ENCODE assay signal across 20 mouse cellular contexts in genomic region chr16:34325161-34325560, GRCm38 (mm10).
A peak's percentile ranks its signal among the peaks of the same experiment; 100 is the strongest.
DNase-seq lines count a peak whose midpoint lies in the region; TF ChIP-seq lines count a peak whose summit lies in the region.
"Had no signal": no experiment of that assay in that cellular context is flagged by ENCODE, and none has a peak within 500 bp of the region (broad histone marks: within the 10 kb centered on the region; RNA-seq: fewer than 3 reads in every experiment).

No protein-coding gene starts in this region.

- H3K36me3 ChIP-seq in kidney, adult 2 months (ENCODE audit: control insufficient read depth, insufficient read depth, low read length) = no peaks in the 10 kb centered on the region
- H3K36me3 ChIP-seq: embryonic facial prominence, embryonic 12.5 days; embryonic facial prominence, embryonic 15.5 days; heart, embryonic 10.5 days; heart, embryonic 13.5 days had no signal

- no peak for TF ChIP-seq CTCF in kidney, adult 2 months (conservative IDR thresholded peaks at IDR 0.05; ENCODE audit: insufficient read depth, insufficient read length, low read depth, low read length)
- no peak for TF ChIP-seq CTCF in left cerebral cortex, adult 2 months (IDR thresholded peaks at IDR 0.05)

- H3K4me1 ChIP-seq in kidney, adult 2 months (ENCODE audit: control insufficient read depth, insufficient read depth, low read length) = peaks cover 23% of the 10 kb centered on the region

- no peaks in the 10 kb centered on the region for H3K27me3 ChIP-seq in kidney, adult 2 months (replicated peaks; ENCODE audit: control insufficient read depth, insufficient read depth, low read length)
- H3K27me3 ChIP-seq: embryonic facial prominence, embryonic 12.5 days; embryonic facial prominence, embryonic 15.5 days; heart, embryonic 13.5 days had no signal

- 72% methylated on average over 4 of the region's 4 CpGs for WGBS in kidney, adult 2 months

- no peak overlapping the region for H3K4me3 ChIP-seq in kidney, adult 2 months (ENCODE audit: insufficient read depth, low read depth, low read length)
- no peak overlapping the region for H3K4me3 ChIP-seq in left cerebral cortex, adult 2 months
- H3K4me3 ChIP-seq: embryonic facial prominence, embryonic 12.5 days; embryonic facial prominence, embryonic 15.5 days; heart, adult 2 months; heart, embryonic 10.5 days; heart, embryonic 13.5 days had no signal

- TF ChIP-seq POLR2A in kidney, adult 2 months (IDR thresholded peaks at IDR 0.05; ENCODE audit: low read depth, low read length) = no peak

- DNase-seq in cerebellum, postnatal 10 days = peak; percentile 28 to 33
- no peak for DNase-seq in cerebellum, adult 18-20 months
- peak; percentile 55 for DNase-seq in kidney, adult 2 months
- no peak for DNase-seq in kidney, postnatal 4 days
- DNase-seq in left cerebral cortex, adult 2 months (ENCODE audit: extremely low spot score in 1 of 2, low spot score in 2 of 2) = no peak
- DNase-seq in left cerebral cortex, adult 8-10 months (ENCODE audit: low spot score in 2 of 2) = no peak
- DNase-seq: adrenal gland, adult 8-10 months; adrenal gland, postnatal 25 days; cerebellum, adult 9-10 months; forebrain, postnatal 0 days; gastrocnemius, postnatal 36 days; heart, adult 2 months; heart, postnatal 14 days; heart, postnatal 4 days had no signal

- peak overlapping the region; percentile 66 for H3K27ac ChIP-seq in kidney, adult 2 months (ENCODE audit: insufficient read depth, low read depth, low read length)
- 0 out of 2 replicates have a peak overlapping the region, but pooled peaks have one; percentile 16 for H3K27ac ChIP-seq in left cerebral cortex, adult 2 months
- H3K27ac ChIP-seq: embryonic facial prominence, embryonic 12.5 days; embryonic facial prominence, embryonic 15.5 days; heart, adult 2 months; heart, embryonic 10.5 days; heart, embryonic 13.5 days; hindbrain, embryonic 14.5 days; hindbrain, postnatal 0 days had no signal

- intact Hi-C loops in left cerebral cortex, adult 2 months (cut with DNase I) = no loop called here

Comparison
In these comparisons a context has a peak if more than half of its experiments do, and no peak if none do; other contexts are left out.
1. DNase-seq: peak in cerebellum, postnatal 10 days (2 of 2) and kidney, adult 2 months (single experiment); none in cerebellum, adult 18-20 months (0 of 2), kidney, postnatal 4 days (0 of 2), left cerebral cortex, adult 2 months (0 of 2) and left cerebral cortex, adult 8-10 months (0 of 2).